Mouse (Mus musculus): ENCODE data around the gene Cdk19.

DNA sequence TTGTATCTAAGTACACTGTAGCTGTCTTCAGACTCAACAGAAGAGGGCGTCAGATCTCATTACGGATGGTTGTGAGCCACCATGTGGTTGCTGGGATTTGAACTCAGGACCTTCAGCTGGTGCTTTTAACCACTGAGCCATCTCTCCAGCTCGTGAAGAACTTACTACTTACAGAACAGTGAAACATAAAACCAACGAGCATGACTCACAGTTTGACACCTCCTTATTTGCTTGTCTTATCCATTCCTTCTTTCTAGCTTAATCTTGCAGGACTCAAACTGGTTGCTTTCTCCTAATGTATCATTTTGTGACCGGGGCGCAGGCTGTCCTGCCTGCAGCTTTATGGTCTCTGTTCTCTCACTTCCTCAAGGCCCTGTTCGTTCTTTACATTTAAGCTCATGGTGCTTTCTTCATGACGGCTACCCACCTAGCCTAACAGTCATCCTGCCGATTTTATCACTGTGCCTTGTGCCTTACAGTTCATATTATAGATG lies 8.1 kb downstream of the Cdk19 start:
- no peak for TF ChIP-seq CTCF (IDR thresholded peaks at IDR 0.05; ENCODE audit: low read depth, low read length)
- no peak for TF ChIP-seq POLR2AphosphoS5 (IDR thresholded peaks at IDR 0.05; ENCODE audit: insufficient replicate concordance, low read depth, low read length)
- no peak for TF ChIP-seq GATA2 (IDR thresholded peaks at IDR 0.05; ENCODE audit: borderline replicate concordance, low read depth, low read length)
